Mouse (Mus musculus): ENCODE measurements around the gene Hephl1.

- no peak for TF ChIP-seq POLR2A (IDR thresholded peaks at IDR 0.05; ENCODE audit: low read depth, low read length)
- no peak for TF ChIP-seq CTCF (IDR thresholded peaks at IDR 0.05; ENCODE audit: borderline replicate concordance, insufficient read depth, low read length)
Measured at GRCm38 (mm10) chr9:15027725-15028124, 84.2 kb downstream of the Hephl1 start.
